Mouse (Mus musculus) thymus, adult 2 months (tissue): ENCODE results near the gene Catsper3.

Experiments used
- CTCF ChIP-seq: fragments of 200-500 bp; IDR thresholded peaks from 2 replicates; pipeline ENCODE4 v1.5.1; 2012; ENCODE audit warnings: mild to moderate bottlenecking, control low read depth, low read length, moderate library complexity, borderline replicate concordance; ENCODE audit not compliant: control insufficient read depth, poor library complexity, insufficient read depth; ENCODE audit errors: extremely low read depth
- POLR2A ChIP-seq: fragments of 200-500 bp; IDR thresholded peaks from 2 replicates; pipeline ENCODE4 v1.6.1; 2012; ENCODE audit warnings: mild to moderate bottlenecking, low read length, control low read depth, moderate library complexity; ENCODE audit not compliant: control insufficient read depth, poor library complexity, insufficient read depth; ENCODE audit errors: extremely low read depth

DNA sequence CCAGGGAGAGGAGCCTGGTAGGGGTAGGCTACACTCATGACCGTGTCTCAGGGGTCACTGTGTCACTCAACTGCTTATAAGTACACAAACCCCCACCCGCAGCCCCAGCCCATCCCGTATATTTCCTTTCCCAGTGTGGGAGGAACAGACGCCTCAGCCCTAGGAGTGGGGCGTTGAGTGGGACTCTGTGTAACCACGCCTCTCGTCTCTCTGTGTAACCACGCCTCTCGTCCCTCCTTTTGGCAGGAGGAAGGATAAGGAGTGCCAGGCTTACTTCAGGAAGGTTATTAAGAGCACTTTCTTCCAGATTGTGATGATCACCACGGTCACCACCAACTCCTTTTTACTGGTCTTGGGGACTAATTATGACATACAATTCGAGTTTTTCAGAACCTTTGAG lies 1.8 kb downstream of the Catsper3 start:
- no peak for TF ChIP-seq POLR2A
- no peak for TF ChIP-seq CTCF
